Mouse (Mus musculus) adrenal gland, adult 18-20 months (tissue): Measurements from ENCODE around the gene Olfr1221. TPM values are rescaled to one million over a fixed set of nuclear protein-coding genes. Genes with fewer than 3 reads are reported as not detected.
"Not testable (repeated sequence)": the region's sequence is repeated elsewhere in the genome, so short reads cannot be mapped to it uniquely, and the experiment has no call there.

Source experiments
- DNase-seq, 2 experiments: peaks; one replicate each; pipeline ENCODE4 v3.0.0; 2021 to 2022; ENCODE audit warnings: low spot score in 2 of 2
- long read RNA-seq, 2 experiments: library from polyadenylated mRNA; stranded (forward); transcript quantifications; one replicate each; pipeline ENCODE4 v2.0.0; 2021
- total RNA-seq, 2 experiments: library from RNA; stranded (reverse); gene quantifications; 1 replicate in 1 of 2; 2 replicates in 1 of 2; pipeline ENCODE4 v1.2.3; 2021

The Olfr1221 gene
- not detected for total RNA-seq
- long read RNA-seq, experiment 1 = 0 reads
- long read RNA-seq, experiment 2 = 0 reads

DNA sequence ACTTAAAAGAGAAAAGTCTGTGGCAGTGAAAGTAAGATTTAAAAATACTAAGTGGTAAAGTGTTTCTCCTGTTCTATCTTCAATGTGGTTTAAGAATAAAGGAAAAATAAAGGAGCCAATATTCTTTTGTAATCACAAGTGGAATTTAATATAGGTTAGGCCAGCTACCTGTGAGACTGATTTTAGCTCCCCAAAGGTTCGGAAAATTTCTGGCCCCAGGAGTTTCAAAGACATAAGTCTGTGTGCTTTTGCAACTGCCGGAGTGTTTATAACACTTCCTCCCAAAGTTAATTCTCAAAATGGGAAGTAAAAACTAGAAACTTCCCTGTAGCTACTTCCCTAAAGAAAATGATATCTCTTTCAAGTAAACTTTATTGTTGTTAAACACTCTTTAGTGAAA lies at the start of gene Olfr1221:
Gene Olfr1221 (minus strand): TSS at position 101 of the 400 bp plus-strand sequence.
- no peak for DNase-seq

DNA sequence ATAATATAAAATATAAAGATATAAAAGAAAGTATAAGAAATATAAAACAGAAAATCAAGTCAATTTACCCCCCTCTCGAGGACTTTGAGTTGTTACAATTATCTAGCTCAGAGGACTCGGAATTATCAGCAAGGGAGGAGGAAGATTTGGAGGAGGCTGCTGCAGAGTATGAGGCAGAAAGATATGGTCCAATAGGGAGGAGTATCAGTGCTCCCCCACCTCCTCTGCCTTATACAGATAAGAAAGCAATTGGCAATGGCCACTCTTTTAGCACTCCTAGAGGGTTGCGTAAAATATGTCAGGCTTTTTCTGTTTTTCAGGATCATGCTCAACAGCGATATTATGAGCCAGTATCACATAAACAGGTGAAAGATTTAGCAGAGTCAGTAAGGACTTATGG lies 47.6 kb upstream of the Olfr1221 start:
- not testable (repeated sequence) for DNase-seq

DNA sequence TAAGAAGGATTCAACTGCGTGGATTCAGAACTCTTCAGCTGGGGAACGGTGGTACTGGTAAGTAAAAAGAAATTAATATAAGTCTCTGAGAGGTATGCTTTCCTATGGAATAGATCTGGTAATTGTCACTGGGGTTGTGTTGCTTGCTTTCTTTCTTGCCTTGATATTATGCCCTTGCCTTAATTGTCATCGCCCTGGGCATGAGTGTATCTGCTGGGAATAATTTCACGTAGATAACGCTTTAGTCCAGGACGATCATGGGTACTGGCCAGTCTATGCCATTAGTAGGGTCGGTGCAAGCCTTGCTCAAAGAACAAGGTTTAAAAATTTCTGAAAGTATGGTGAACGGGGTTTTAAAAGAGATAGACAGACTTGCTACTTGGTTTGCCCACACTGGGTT lies 46.9 kb upstream of the Olfr1221 start, which contains the start of gene Olfr1224-ps1:
Gene Olfr1224-ps1 (minus strand): TSS at position 101 of the 400 bp plus-strand sequence.
- not testable (repeated sequence) for DNase-seq

DNA sequence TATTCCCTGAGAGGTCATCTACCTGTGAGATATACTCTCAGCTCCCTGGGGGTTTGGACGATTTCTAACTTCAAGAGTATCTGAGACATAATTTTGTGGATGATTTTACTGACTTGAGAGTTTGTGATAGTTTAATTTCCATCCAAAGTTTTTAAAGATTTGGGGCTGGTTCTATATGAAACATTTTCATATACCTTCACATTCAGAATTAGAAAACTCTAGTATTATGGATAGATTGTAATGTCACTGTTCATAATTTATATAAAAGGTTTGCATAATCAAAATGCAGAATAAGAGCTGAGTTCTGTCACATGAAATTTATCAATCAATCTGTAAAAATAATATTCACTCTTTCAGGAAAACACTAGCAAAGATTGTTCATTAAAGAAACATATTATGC lies 34.4 kb upstream of the Olfr1221 start, which contains the start of gene Olfr1223:
Gene Olfr1223 (minus strand): TSS at position 101 of the 400 bp plus-strand sequence.
- no peak for DNase-seq

DNA sequence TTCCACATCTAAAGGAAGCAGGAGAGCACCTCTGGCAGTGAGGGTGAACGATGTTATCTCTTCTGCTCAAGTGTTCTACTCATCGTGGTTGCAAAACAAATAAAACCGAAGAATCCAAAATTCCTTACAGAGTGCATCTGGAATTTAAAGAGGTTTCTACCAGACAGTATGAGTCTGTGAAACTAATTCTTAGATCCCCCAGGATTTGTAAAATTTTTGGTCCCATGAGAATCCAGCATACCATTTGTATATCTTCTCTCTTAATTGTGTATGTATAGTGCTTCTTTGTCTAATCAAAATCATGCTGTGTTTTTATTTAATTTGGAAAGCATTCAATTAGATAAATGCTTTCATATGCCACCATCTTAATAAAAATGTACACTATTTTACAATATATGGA lies 15.9 kb upstream of the Olfr1221 start, which contains the start of gene Olfr1222:
Gene Olfr1222 (minus strand): TSS at position 101 of the 400 bp plus-strand sequence.
- no peak for DNase-seq

DNA sequence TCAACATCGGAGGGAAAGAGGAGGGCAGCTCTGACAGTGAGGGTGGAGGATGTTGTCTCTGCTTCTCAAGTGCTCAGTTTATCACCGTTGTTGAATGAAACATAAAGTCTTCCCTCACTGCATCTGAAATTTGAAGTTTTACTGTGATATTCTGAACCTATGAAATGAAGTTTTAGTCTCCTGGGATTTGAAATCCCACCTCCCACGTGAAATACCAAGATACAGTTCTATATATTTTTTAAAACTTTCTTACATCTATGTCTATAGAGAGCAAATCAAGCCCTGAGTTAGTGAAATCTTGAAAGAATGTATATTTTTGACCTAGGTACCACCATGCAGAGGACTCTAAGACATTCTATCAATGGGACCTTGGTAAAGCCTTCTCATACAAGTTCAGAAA lies 10.3 kb downstream of the Olfr1221 start, which contains the start of gene Olfr1220:
Gene Olfr1220 (minus strand): TSS at position 101 of the 400 bp plus-strand sequence.
- no peak for DNase-seq

DNA sequence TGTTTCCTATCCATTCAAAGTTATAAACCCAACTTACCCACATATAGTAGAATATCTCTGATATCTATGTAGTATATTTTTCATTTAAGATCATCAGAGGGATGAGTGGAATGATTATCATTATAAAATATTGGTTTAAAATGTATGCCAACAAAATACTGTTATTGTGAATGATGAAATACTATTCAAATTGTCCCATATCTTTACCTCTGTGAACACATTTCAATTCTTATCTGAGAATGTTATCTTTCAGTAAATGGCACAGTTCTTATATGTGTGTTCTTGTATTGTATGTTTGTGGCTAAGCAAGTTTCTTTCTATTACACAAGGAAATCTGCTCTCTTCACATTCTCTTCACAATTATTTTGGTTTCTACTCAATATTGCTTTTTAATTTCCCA lies 11.4 kb downstream of the Olfr1221 start:
- no peak for DNase-seq

DNA sequence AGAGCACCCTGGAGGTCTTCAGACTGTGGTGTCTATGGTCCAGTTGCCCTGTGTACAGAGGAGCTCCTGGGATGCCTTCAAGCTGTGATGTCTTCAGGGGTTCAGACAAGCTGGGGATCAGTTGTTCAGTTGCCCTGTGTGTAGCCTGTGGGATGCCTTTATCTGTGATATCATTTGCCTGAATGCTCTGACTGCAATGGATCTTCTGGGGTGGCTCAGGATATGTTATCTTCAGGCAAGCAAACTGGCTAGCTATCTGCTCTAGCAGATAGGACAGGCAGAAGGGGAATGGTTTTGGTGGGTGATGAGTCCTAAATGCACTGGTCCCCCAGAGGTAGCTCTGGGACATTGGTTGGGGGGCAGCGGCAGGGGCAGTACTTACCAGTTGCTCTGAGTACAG lies 23.2 kb downstream of the Olfr1221 start:
- no peak for DNase-seq

DNA sequence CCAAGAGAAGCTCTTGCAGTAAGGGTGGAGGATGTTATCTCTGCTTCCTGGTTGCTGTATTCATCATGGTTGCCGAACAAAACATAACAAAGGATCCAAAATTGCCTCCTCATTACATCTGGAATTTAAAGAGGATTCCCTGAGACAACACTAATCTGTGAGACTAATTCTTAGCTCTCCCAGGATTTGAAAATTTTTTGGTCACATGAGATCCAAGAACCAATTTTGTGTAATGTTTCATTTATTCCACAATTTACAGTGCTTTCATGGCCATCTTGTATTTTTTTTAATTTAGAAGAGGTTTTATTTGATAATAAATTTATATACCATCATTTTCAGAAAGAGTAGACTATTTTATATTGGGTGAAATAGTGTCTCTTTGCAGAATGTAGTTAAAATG lies 33.7 kb downstream of the Olfr1221 start, which contains the start of gene Olfr1219:
Gene Olfr1219 (minus strand): TSS at position 101 of the 400 bp plus-strand sequence.
- DNase-seq = no peak

DNA sequence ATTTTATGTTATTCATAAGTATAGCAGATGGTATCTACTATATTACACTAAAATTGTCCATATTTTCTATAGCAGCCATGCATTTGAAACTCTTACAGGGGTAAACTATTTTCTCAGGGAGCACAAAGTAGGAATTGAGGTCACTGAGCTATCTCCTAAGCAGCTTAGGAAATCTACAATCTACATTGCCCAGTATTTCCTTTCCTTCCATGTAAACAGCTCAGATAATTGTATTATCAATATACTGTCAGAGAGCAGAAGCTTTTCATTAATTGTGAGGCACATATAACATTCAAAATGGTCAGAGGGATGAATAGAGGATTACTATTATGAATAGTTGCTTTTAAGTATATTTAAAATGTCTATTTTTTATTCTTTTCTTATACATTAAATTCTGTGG lies 35.6 kb downstream of the Olfr1221 start:
- DNase-seq = no peak

DNA sequence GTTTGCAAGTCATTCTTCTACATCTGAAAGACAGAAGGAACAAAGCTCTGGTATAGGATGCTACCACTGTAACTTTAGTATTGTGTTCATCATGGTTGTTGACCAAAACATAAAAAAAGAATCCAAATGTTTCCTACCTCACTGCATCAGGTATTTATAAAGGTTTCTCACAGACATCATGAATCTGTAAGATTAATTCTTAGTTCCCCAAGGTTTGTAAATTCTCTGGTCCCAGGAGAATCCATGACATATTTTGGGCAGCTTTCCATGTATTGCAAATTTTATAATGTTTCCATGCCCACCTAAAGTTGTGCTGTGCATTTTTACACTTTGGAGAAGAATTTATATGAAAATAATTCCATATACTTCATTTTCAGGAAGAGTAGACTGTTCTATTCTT lies 56.0 kb downstream of the Olfr1221 start, which contains the start of gene Olfr1218:
Gene Olfr1218 (minus strand): TSS at position 101 of the 400 bp plus-strand sequence.
- no peak for DNase-seq

Other genes with a start within 250 kb of the Olfr1221 start
- gene Olfr1208, start 215.0 kb downstream of the Olfr1221 start, total RNA-seq = not detected
- not detected for gene Olfr1209, start 202.1 kb downstream of the Olfr1221 start, total RNA-seq
- not detected for gene Olfr1211, start 179.2 kb downstream of the Olfr1221 start, total RNA-seq
- not detected for gene Olfr1212, start 163.3 kb downstream of the Olfr1221 start, total RNA-seq
- not detected for gene Gm13762, start 137.0 kb downstream of the Olfr1221 start, total RNA-seq
- not detected for gene Olfr1214, start 124.6 kb downstream of the Olfr1221 start, total RNA-seq
- gene Olfr1215, start 110.3 kb downstream of the Olfr1221 start, total RNA-seq = not detected
- gene Olfr1216, start 98.9 kb downstream of the Olfr1221 start, total RNA-seq = not detected
- gene Olfr1217, start 85.2 kb downstream of the Olfr1221 start, total RNA-seq = not detected
- not detected for gene Olfr1218, start 56.1 kb downstream of the Olfr1221 start, total RNA-seq
- not detected for gene Olfr1219, start 33.8 kb downstream of the Olfr1221 start, total RNA-seq
- gene Olfr1220, start 10.4 kb downstream of the Olfr1221 start, total RNA-seq = not detected
- gene Olfr1222, start 15.8 kb upstream of the Olfr1221 start, total RNA-seq = not detected
- gene Olfr1223, start 34.3 kb upstream of the Olfr1221 start, total RNA-seq = not detected
- gene Olfr1224-ps1, start 46.8 kb upstream of the Olfr1221 start, total RNA-seq = not detected
- gene Olfr1225, start 57.4 kb upstream of the Olfr1221 start, total RNA-seq = not detected
- not detected for gene Olfr1226, start 82.8 kb upstream of the Olfr1221 start, total RNA-seq
- not detected for gene Olfr1228, start 136.8 kb upstream of the Olfr1221 start, total RNA-seq
- gene Olfr1229, start 170.7 kb upstream of the Olfr1221 start, total RNA-seq = not detected
- not detected for gene Olfr1230, start 180.0 kb upstream of the Olfr1221 start, total RNA-seq
- gene Olfr1231, start 189.8 kb upstream of the Olfr1221 start, total RNA-seq = not detected
- not detected for gene Olfr1232, start 212.4 kb upstream of the Olfr1221 start, total RNA-seq
- not detected for gene Olfr1233, start 225.1 kb upstream of the Olfr1221 start, total RNA-seq
- gene Olfr1234, start 247.6 kb upstream of the Olfr1221 start, total RNA-seq = not detected